Mouse (Mus musculus) testis, adult 2 months (tissue): ENCODE measurements around the gene Bst2.

ENCODE experiments used
- CTCF ChIP-seq: fragments of 200-500 bp; IDR thresholded peaks from 2 replicates; pipeline ENCODE4 v1.5.1; 2012; ENCODE audit warnings: low read depth, mild to moderate bottlenecking, inconsistent platforms, low read length, moderate library complexity; ENCODE audit not compliant: control insufficient read depth, insufficient read depth, insufficient replicate concordance
- POLR2A ChIP-seq: fragments of 200-500 bp; IDR thresholded peaks from 2 replicates; pipeline ENCODE4 v1.6.1; 2012; ENCODE audit warnings: low read depth, mild to moderate bottlenecking, inconsistent platforms, low read length, moderate library complexity; ENCODE audit not compliant: control insufficient read depth

- no peak for TF ChIP-seq CTCF
- TF ChIP-seq POLR2A, result no peak
Observed at GRCm38 (mm10) chr8:71543755-71544154, 6.5 kb upstream of the Bst2 start.
